Mouse (Mus musculus) neural tube, embryonic 14.5 days (tissue): ENCODE measurements around the gene Rassf1. TPM values are rescaled to one million over a fixed set of nuclear protein-coding genes. Genes with fewer than 3 reads are reported as not detected.

ENCODE experiments used
- ATAC-seq: fragments of 200-750 bp; cut with Nextera tagmentation; 2 replicates; pipeline ENCODE4 v1.8.0; 2017; ENCODE audit warnings: low read depth, mild to moderate bottlenecking, moderate TSS enrichment, moderate library complexity
- H3K27ac ChIP-seq: fragments of 300-500 bp; sonication (generic); 2 replicates; pipeline ENCODE4 v1.5.1; 2014; ENCODE audit warnings: low read depth, mild to moderate bottlenecking, control low read depth, low read length, moderate library complexity, mixed read lengths
- H3K27me3 ChIP-seq: fragments of 300-500 bp; sonication (generic); 2 replicates; pipeline ENCODE4 v1.6.1; 2014; ENCODE audit warnings: low read length; ENCODE audit not compliant: control insufficient read depth, insufficient read depth
- H3K36me3 ChIP-seq: fragments of 300-500 bp; sonication (generic); 2 replicates; pipeline ENCODE4 v1.6.1; 2014; ENCODE audit warnings: low read length, mixed read lengths; ENCODE audit not compliant: control insufficient read depth, insufficient read depth
- H3K4me1 ChIP-seq: fragments of 300-500 bp; sonication (generic); 2 replicates; pipeline ENCODE4 v1.6.1; 2014; ENCODE audit warnings: low read length; ENCODE audit not compliant: control insufficient read depth, insufficient read depth
- H3K4me2 ChIP-seq: fragments of 300-500 bp; sonication (generic); 2 replicates; pipeline ENCODE4 v1.6.1; 2014; ENCODE audit warnings: mild to moderate bottlenecking, low read depth, low read length, control low read depth
- H3K4me3 ChIP-seq: fragments of 300-500 bp; sonication (generic); 2 replicates; pipeline ENCODE4 v1.5.1; 2014; ENCODE audit warnings: low read depth, low read length, control low read depth, mixed read lengths
- H3K9ac ChIP-seq: fragments of 300-500 bp; sonication (generic); replicated peaks from 2 replicates; pipeline ENCODE4 v1.6.1; 2014; ENCODE audit warnings: low read depth, mild to moderate bottlenecking, control low read depth, low read length, mixed read lengths
- H3K9me3 ChIP-seq: fragments of 300-500 bp; sonication (generic); 2 replicates; pipeline ENCODE4 v1.6.1; 2016; ENCODE audit warnings: low read length; ENCODE audit not compliant: control insufficient read depth
- WGBS: fragments of 180-500 bp; shearing (Covaris S2); extraction: QIAGEN DNeasy Blood & Tissue Kit; methylation state at CpG from one replicate; pipeline ENCODE4 v1.1.7; 2014; 5-methylcytosine and 5-hydroxymethylcytosine counted together
- polyA plus RNA-seq: library from polyadenylated mRNA; unstranded; fragments of >200 nt; fragmentation: Nextera tagmentation; extraction: Ambion mirVana; gene quantifications from 2 replicates; pipeline ENCODE4 v1.2.1, GENCODE M21; 2014

The Rassf1 gene
- polyA plus RNA-seq, 1 experiment from 2014 or later, result 34.1 TPM

GRCm38 (mm10) chr9:107544729-107545128 is 6.6 kb upstream of the Rassf1 start:
- Histone ChIP-seq H3K4me3 (no peak overlapping the region), H3K9me3 (no peaks in the 10 kb centered on the region), H3K36me3 (peaks cover 15% of the 10 kb centered on the region), H3K27ac (no peak overlapping the region), H3K4me2 (no peak overlapping the region), H3K27me3 (no peaks in the 10 kb centered on the region; the same call in 1 of the 2 replicates), H3K9ac (no peak overlapping the region), H3K4me1 (peaks cover 25% of the 10 kb centered on the region)
- ATAC-seq, result no peak
- WGBS, result 95% methylated on average over 12 of the region's 12 CpGs

GRCm38 (mm10) chr9:107545199-107545598 is 6.2 kb upstream of the Rassf1 start:
- Histone ChIP-seq H3K4me2 (no peak overlapping the region), H3K36me3 (peaks cover 11% of the 10 kb centered on the region), H3K9me3 (no peaks in the 10 kb centered on the region), H3K9ac (no peak overlapping the region), H3K27ac (no peak overlapping the region), H3K4me3 (no peak overlapping the region), H3K27me3 (no peaks in the 10 kb centered on the region; the same call in 1 of the 2 replicates), H3K4me1 (peaks cover 25% of the 10 kb centered on the region)
- ATAC-seq, result no peak
- 89% methylated on average over 10 of the region's 10 CpGs for WGBS

GRCm38 (mm10) chr9:107545602-107546001 is 5.8 kb upstream of the Rassf1 start:
- Histone ChIP-seq H3K36me3 (peaks cover 11% of the 10 kb centered on the region), H3K4me3 (no peak overlapping the region), H3K27ac (no peak overlapping the region), H3K4me2 (no peak overlapping the region), H3K4me1 (peaks cover 25% of the 10 kb centered on the region), H3K9ac (no peak overlapping the region), H3K9me3 (no peaks in the 10 kb centered on the region), H3K27me3 (peaks cover 3% of the 10 kb centered on the region)
- ATAC-seq, result no peak
- 3% methylated on average over 3 of the region's 3 CpGs for WGBS

- Histone ChIP-seq H3K27ac (no peak within 1 kb of the TSS; the same call in 1 of the 2 replicates), H3K4me3 (0 out of 2 replicates have a peak within 1 kb of the TSS, but pooled peaks have one; percentile 16), H3K27me3 (peaks cover 14% of the 10 kb centered on the region), H3K4me1 (peaks cover 24% of the 10 kb centered on the region), H3K9me3 (no peaks in the 10 kb centered on the region), H3K36me3 (peaks cover 11% of the 10 kb centered on the region), H3K9ac (peak within 1 kb of the TSS; percentile 21; the same call in 1 of the 2 replicates), H3K4me2 (peak within 1 kb of the TSS; percentile 40)
- peak; percentile 59 for ATAC-seq
- WGBS, result 2% methylated on average over 20 of the region's 20 CpGs
Observed at GRCm38 (mm10) chr9:107547026-107547425, 4.3 kb upstream of the Rassf1 start, which contains the start of gene Zmynd10. Gene Zmynd10, plus strand, starts transcription at chr9:107547298.

- Histone ChIP-seq H3K9me3 (no peaks in the 10 kb centered on the region), H3K27ac (no peak overlapping the region), H3K4me3 (no peak overlapping the region), H3K4me1 (peaks cover 19% of the 10 kb centered on the region), H3K27me3 (peaks cover 22% of the 10 kb centered on the region), H3K9ac (no peak overlapping the region), H3K36me3 (peaks cover 11% of the 10 kb centered on the region), H3K4me2 (no peak overlapping the region)
- ATAC-seq, result no peak
- 80% methylated on average over 5 of the region's 5 CpGs for WGBS
Observed at GRCm38 (mm10) chr9:107547957-107548356, 3.4 kb upstream of the Rassf1 start.

GRCm38 (mm10) chr9:107548820-107549219 is 2.5 kb upstream of the Rassf1 start:
- peaks cover 19% of the 10 kb centered on the region for H3K4me1 ChIP-seq
- 93% methylated on average over 10 of the region's 10 CpGs for whole genome bisulfite sequencing

GRCm38 (mm10) chr9:107549297-107550074 is 1.9 kb upstream of the Rassf1 start:
- Histone ChIP-seq H3K27ac (no peak overlapping the region), H3K27me3 (peaks cover 24% of the 10 kb centered on the region), H3K4me1 (peaks cover 19% of the 10 kb centered on the region), H3K4me2 (no peak overlapping the region), H3K9me3 (no peaks in the 10 kb centered on the region), H3K36me3 (peaks cover 7% of the 10 kb centered on the region), H3K9ac (no peak overlapping the region), H3K4me3 (no peak overlapping the region)
- 85% methylated on average over 20 of the region's 20 CpGs for WGBS
- no peak for ATAC-seq

More at GRCm38 (mm10) chr9:107548820-107549219, 2.5 kb upstream of the Rassf1 start:
- peaks cover 11% of the 10 kb centered on the region for H3K36me3 ChIP-seq
- no peak overlapping the region for H3K4me2 ChIP-seq
- peaks cover 24% of the 10 kb centered on the region for H3K27me3 ChIP-seq
- ATAC-seq, result no peak
- H3K4me3 ChIP-seq, result no peak overlapping the region
- no peak overlapping the region for H3K27ac ChIP-seq
- H3K9ac ChIP-seq, result no peak overlapping the region
- no peaks in the 10 kb centered on the region for H3K9me3 ChIP-seq

GRCm38 (mm10) chr9:107550491-107551116 is 751 bp upstream of the Rassf1 start:
- H3K4me3 ChIP-seq, result peak overlapping the region; percentile 29; the same call in 1 of the 2 replicates
- no peak overlapping the region for H3K9ac ChIP-seq
- ATAC-seq, result no peak
- peaks cover 24% of the 10 kb centered on the region for H3K27me3 ChIP-seq
- peak overlapping the region; percentile 50; the same call in 1 of the 2 replicates for H3K4me2 ChIP-seq
- no peaks in the 10 kb centered on the region for H3K36me3 ChIP-seq
- peaks cover 24% of the 10 kb centered on the region for H3K4me1 ChIP-seq
- H3K9me3 ChIP-seq, result no peaks in the 10 kb centered on the region
- 26% methylated on average over 23 of the region's 23 CpGs for WGBS
- no peak overlapping the region for H3K27ac ChIP-seq

- WGBS, result 7% methylated on average over 8 of the region's 8 CpGs
- H3K27me3 ChIP-seq, result peaks cover 24% of the 10 kb centered on the region
- no peak overlapping the region for H3K27ac ChIP-seq
- peaks cover 21% of the 10 kb centered on the region for H3K4me1 ChIP-seq
- peak overlapping the region; percentile 50 for H3K4me2 ChIP-seq
- no peaks in the 10 kb centered on the region for H3K36me3 ChIP-seq
- H3K9me3 ChIP-seq, result no peaks in the 10 kb centered on the region
- peak overlapping the region; percentile 51 for H3K9ac ChIP-seq
- no peak for ATAC-seq
- peak overlapping the region; percentile 29 for H3K4me3 ChIP-seq
Observed at GRCm38 (mm10) chr9:107551890-107552355, 568 bp downstream of the Rassf1 start.
